Mouse (Mus musculus): ENCODE data around the gene Ankmy1. TPM values are rescaled to one million over a fixed set of nuclear protein-coding genes. Genes with fewer than 3 reads are reported as not detected.

Ankmy1 gene
- polyA plus RNA-seq, 1 experiment from 2014 or later = 4.6 TPM

GRCm38 (mm10) chr1:92881982-92882381 lies 20.7 kb downstream of the Ankmy1 start:
- no peaks in the 10 kb centered on the region for H3K9me3 ChIP-seq (ENCODE audit: control insufficient read depth, low read length)
- H3K36me3 ChIP-seq (ENCODE audit: control insufficient read depth, insufficient read depth, low read length) = no peaks in the 10 kb centered on the region
- WGBS = 90% methylated on average over 6 of the region's 6 CpGs
- no peaks in the 10 kb centered on the region for H3K27me3 ChIP-seq (ENCODE audit: control insufficient read depth, insufficient read depth, low read length)
- H3K27ac ChIP-seq (ENCODE audit: low read depth, low read length) = no peak overlapping the region
- H3K9ac ChIP-seq (replicated peaks; ENCODE audit: low read depth, low read length) = no peak overlapping the region
- ATAC-seq (ENCODE audit: low read depth) = no peak
- no peak overlapping the region for H3K4me3 ChIP-seq (ENCODE audit: low read depth, low read length)
- no peaks in the 10 kb centered on the region for H3K4me1 ChIP-seq (ENCODE audit: control insufficient read depth, insufficient read depth, low read length)
- no peak overlapping the region for H3K4me2 ChIP-seq (ENCODE audit: low read depth, low read length)

- Histone ChIP-seq H3K36me3 (ENCODE audit: control insufficient read depth, insufficient read depth, low read length) (no peaks in the 10 kb centered on the region), H3K27me3 (ENCODE audit: control insufficient read depth, insufficient read depth, low read length) (no peaks in the 10 kb centered on the region), H3K4me1 (ENCODE audit: control insufficient read depth, insufficient read depth, low read length) (no peaks in the 10 kb centered on the region), H3K4me2 (ENCODE audit: low read depth, low read length) (no peak overlapping the region), H3K9me3 (ENCODE audit: control insufficient read depth, low read length) (no peaks in the 10 kb centered on the region), H3K4me3 (ENCODE audit: low read depth, low read length) (no peak overlapping the region), H3K27ac (ENCODE audit: low read depth, low read length) (no peak overlapping the region), H3K9ac (replicated peaks; ENCODE audit: low read depth, low read length) (no peak overlapping the region)
- no peak for ATAC-seq (ENCODE audit: low read depth)
- 76% methylated on average over 5 of the region's 5 CpGs for WGBS
Measured at GRCm38 (mm10) chr1:92880101-92880500, 22.6 kb downstream of the Ankmy1 start.

- no peak for ATAC-seq (ENCODE audit: low read depth)
- Histone ChIP-seq H3K4me1 (ENCODE audit: control insufficient read depth, insufficient read depth, low read length) (no peaks in the 10 kb centered on the region), H3K36me3 (ENCODE audit: control insufficient read depth, insufficient read depth, low read length) (no peaks in the 10 kb centered on the region), H3K27ac (ENCODE audit: low read depth, low read length) (no peak overlapping the region), H3K4me2 (ENCODE audit: low read depth, low read length) (no peak overlapping the region), H3K9me3 (ENCODE audit: control insufficient read depth, low read length) (no peaks in the 10 kb centered on the region), H3K4me3 (ENCODE audit: low read depth, low read length) (no peak overlapping the region), H3K27me3 (ENCODE audit: control insufficient read depth, insufficient read depth, low read length) (no peaks in the 10 kb centered on the region), H3K9ac (replicated peaks; ENCODE audit: low read depth, low read length) (no peak overlapping the region)
- WGBS = 88% methylated on average over 12 of the region's 12 CpGs
Measured at GRCm38 (mm10) chr1:92879266-92879665, 23.4 kb downstream of the Ankmy1 start.

- 90% methylated on average over 13 of the region's 13 CpGs for WGBS
- Histone ChIP-seq H3K4me2 (ENCODE audit: low read depth, low read length) (no peak overlapping the region), H3K36me3 (ENCODE audit: control insufficient read depth, insufficient read depth, low read length) (no peaks in the 10 kb centered on the region), H3K27ac (ENCODE audit: low read depth, low read length) (no peak overlapping the region), H3K4me1 (ENCODE audit: control insufficient read depth, insufficient read depth, low read length) (no peaks in the 10 kb centered on the region), H3K27me3 (ENCODE audit: control insufficient read depth, insufficient read depth, low read length) (no peaks in the 10 kb centered on the region), H3K9me3 (ENCODE audit: control insufficient read depth, low read length) (no peaks in the 10 kb centered on the region), H3K4me3 (ENCODE audit: low read depth, low read length) (no peak overlapping the region), H3K9ac (replicated peaks; ENCODE audit: low read depth, low read length) (no peak overlapping the region)
- ATAC-seq (ENCODE audit: low read depth) = no peak
Measured at GRCm38 (mm10) chr1:92878066-92878741, 24.5 kb downstream of the Ankmy1 start.

GRCm38 (mm10) chr1:92877431-92877978 lies 25.2 kb downstream of the Ankmy1 start:
- no peaks in the 10 kb centered on the region for H3K9me3 ChIP-seq (ENCODE audit: control insufficient read depth, low read length)
- no peak for ATAC-seq (ENCODE audit: low read depth)

GRCm38 (mm10) chr1:92875360-92876111 lies 27.2 kb downstream of the Ankmy1 start:
- WGBS = 89% methylated on average over 8 of the region's 8 CpGs
- ATAC-seq (ENCODE audit: low read depth) = no peak
- no peaks in the 10 kb centered on the region for H3K36me3 ChIP-seq (ENCODE audit: control insufficient read depth, insufficient read depth, low read length)
- no peak overlapping the region for H3K4me2 ChIP-seq (ENCODE audit: low read depth, low read length)
- H3K27me3 ChIP-seq (ENCODE audit: control insufficient read depth, insufficient read depth, low read length) = no peaks in the 10 kb centered on the region
- no peaks in the 10 kb centered on the region for H3K9me3 ChIP-seq (ENCODE audit: control insufficient read depth, low read length)
- no peak overlapping the region for H3K27ac ChIP-seq (ENCODE audit: low read depth, low read length)
- no peaks in the 10 kb centered on the region for H3K4me1 ChIP-seq (ENCODE audit: control insufficient read depth, insufficient read depth, low read length)
- H3K9ac ChIP-seq (replicated peaks; ENCODE audit: low read depth, low read length) = no peak overlapping the region
- H3K4me3 ChIP-seq (ENCODE audit: low read depth, low read length) = no peak overlapping the region

More at GRCm38 (mm10) chr1:92877431-92877978, 25.2 kb downstream of the Ankmy1 start:
- 69% methylated on average over 12 of the region's 12 CpGs for WGBS
- Histone ChIP-seq H3K27me3 (ENCODE audit: control insufficient read depth, insufficient read depth, low read length) (no peaks in the 10 kb centered on the region), H3K27ac (ENCODE audit: low read depth, low read length) (no peak overlapping the region), H3K9ac (replicated peaks; ENCODE audit: low read depth, low read length) (no peak overlapping the region), H3K36me3 (ENCODE audit: control insufficient read depth, insufficient read depth, low read length) (no peaks in the 10 kb centered on the region), H3K4me1 (ENCODE audit: control insufficient read depth, insufficient read depth, low read length) (no peaks in the 10 kb centered on the region), H3K4me2 (ENCODE audit: low read depth, low read length) (no peak overlapping the region), H3K4me3 (ENCODE audit: low read depth, low read length) (no peak overlapping the region)

- Histone ChIP-seq H3K27ac (ENCODE audit: low read depth, low read length) (no peak overlapping the region), H3K36me3 (ENCODE audit: control insufficient read depth, insufficient read depth, low read length) (no peaks in the 10 kb centered on the region), H3K4me2 (ENCODE audit: low read depth, low read length) (no peak overlapping the region), H3K9me3 (ENCODE audit: control insufficient read depth, low read length) (no peaks in the 10 kb centered on the region), H3K4me1 (ENCODE audit: control insufficient read depth, insufficient read depth, low read length) (no peaks in the 10 kb centered on the region), H3K9ac (replicated peaks; ENCODE audit: low read depth, low read length) (no peak overlapping the region), H3K4me3 (ENCODE audit: low read depth, low read length) (no peak overlapping the region), H3K27me3 (ENCODE audit: control insufficient read depth, insufficient read depth, low read length) (no peaks in the 10 kb centered on the region)
- 81% methylated on average over 3 of the region's 3 CpGs for WGBS
- ATAC-seq (ENCODE audit: low read depth) = no peak
Measured at GRCm38 (mm10) chr1:92874011-92874410, 28.7 kb downstream of the Ankmy1 start.

- no peaks in the 10 kb centered on the region for H3K9me3 ChIP-seq (ENCODE audit: control insufficient read depth, low read length)
- no peaks in the 10 kb centered on the region for H3K36me3 ChIP-seq (ENCODE audit: control insufficient read depth, insufficient read depth, low read length)
- 86% methylated on average over 7 of the region's 7 CpGs for WGBS
- no peak overlapping the region for H3K4me2 ChIP-seq (ENCODE audit: low read depth, low read length)
- H3K9ac ChIP-seq (replicated peaks; ENCODE audit: low read depth, low read length) = no peak overlapping the region
- H3K27me3 ChIP-seq (ENCODE audit: control insufficient read depth, insufficient read depth, low read length) = no peaks in the 10 kb centered on the region
- no peak overlapping the region for H3K27ac ChIP-seq (ENCODE audit: low read depth, low read length)
- ATAC-seq (ENCODE audit: low read depth) = no peak
- no peak overlapping the region for H3K4me3 ChIP-seq (ENCODE audit: low read depth, low read length)
- H3K4me1 ChIP-seq (ENCODE audit: control insufficient read depth, insufficient read depth, low read length) = no peaks in the 10 kb centered on the region
Measured at GRCm38 (mm10) chr1:92872666-92873065, 30.0 kb downstream of the Ankmy1 start.

GRCm38 (mm10) chr1:92869985-92870384 lies 32.7 kb downstream of the Ankmy1 start:
- no peaks in the 10 kb centered on the region for H3K9me3 ChIP-seq (ENCODE audit: control insufficient read depth, low read length)
- H3K9ac ChIP-seq (replicated peaks; ENCODE audit: low read depth, low read length) = no peak overlapping the region
- H3K4me2 ChIP-seq (ENCODE audit: low read depth, low read length) = no peak overlapping the region
- H3K4me3 ChIP-seq (ENCODE audit: low read depth, low read length) = no peak overlapping the region
- no peaks in the 10 kb centered on the region for H3K4me1 ChIP-seq (ENCODE audit: control insufficient read depth, insufficient read depth, low read length)
- H3K27ac ChIP-seq (ENCODE audit: low read depth, low read length) = no peak overlapping the region
- no peak for ATAC-seq (ENCODE audit: low read depth)
- H3K36me3 ChIP-seq (ENCODE audit: control insufficient read depth, insufficient read depth, low read length) = no peaks in the 10 kb centered on the region
- 83% methylated on average over 2 of the region's 2 CpGs for WGBS
- H3K27me3 ChIP-seq (ENCODE audit: control insufficient read depth, insufficient read depth, low read length) = no peaks in the 10 kb centered on the region
